Mouse (Mus musculus) intestine, postnatal 0 days (tissue): Measurements from ENCODE around the gene Ktn1. TPM values are rescaled to one million over a fixed set of nuclear protein-coding genes. Genes with fewer than 3 reads are reported as not detected.

Experiments used
- ATAC-seq: fragments of 200-750 bp; cut with Nextera tagmentation; 2 replicates; pipeline ENCODE4 v1.8.0; 2017; ENCODE audit warnings: mild to moderate bottlenecking, moderate TSS enrichment, moderate library complexity
- H3K27ac ChIP-seq: fragments of 300-500 bp; sonication (generic); 2 replicates; pipeline ENCODE4 v1.5.1; 2014; ENCODE audit warnings: mild to moderate bottlenecking, low read depth, low read length, moderate library complexity
- H3K27me3 ChIP-seq: fragments of 300-500 bp; sonication (generic); replicated peaks from 2 replicates; pipeline ENCODE4 v1.6.1; 2014; ENCODE audit warnings: low read length, mixed read lengths; ENCODE audit not compliant: control insufficient read depth, insufficient read depth
- H3K36me3 ChIP-seq: fragments of 300-500 bp; sonication (generic); 2 replicates; pipeline ENCODE4 v1.6.1; 2014; ENCODE audit warnings: mild to moderate bottlenecking, moderate library complexity; ENCODE audit not compliant: control insufficient read depth, insufficient read depth
- H3K4me1 ChIP-seq: fragments of 300-500 bp; sonication (generic); replicated peaks from 2 replicates; pipeline ENCODE4 v1.6.1; 2014; ENCODE audit warnings: antibody characterized with exemption, low read length, mixed read lengths; ENCODE audit not compliant: control insufficient read depth, insufficient read depth
- H3K4me2 ChIP-seq: fragments of 300-500 bp; sonication (generic); replicated peaks from 2 replicates; pipeline ENCODE4 v1.6.1; 2014; ENCODE audit warnings: low read depth, mild to moderate bottlenecking, moderate library complexity
- H3K4me3 ChIP-seq: fragments of 300-500 bp; sonication (generic); 2 replicates; pipeline ENCODE4 v1.5.1; 2014; ENCODE audit warnings: low read depth, low read length
- H3K9ac ChIP-seq: fragments of 300-500 bp; sonication (generic); 2 replicates; pipeline ENCODE4 v1.6.1; 2014; ENCODE audit warnings: mild to moderate bottlenecking, low read depth, low read length
- H3K9me3 ChIP-seq: fragments of 300-500 bp; sonication (generic); 2 replicates; pipeline ENCODE4 v1.6.1; 2016; ENCODE audit warnings: mixed run types; ENCODE audit not compliant: control insufficient read depth
- CTCF ChIP-seq: sonication (generic); IDR thresholded peaks from 2 replicates; pipeline ENCODE4 v1.5.1; 2016; ENCODE audit warnings: low read depth, mild to moderate bottlenecking, control low read depth, antibody characterized with exemption, moderate library complexity
- WGBS: fragments of 180-500 bp; shearing (Covaris S2); extraction: QIAGEN DNeasy Blood & Tissue Kit; methylation state at CpG from one replicate; pipeline ENCODE4 v1.1.7; 2014; 5-methylcytosine and 5-hydroxymethylcytosine counted together
- polyA plus RNA-seq: library from polyadenylated mRNA; unstranded; fragments of >200 nt; fragmentation: Nextera tagmentation; extraction: Ambion mirVana; gene quantifications from 2 replicates; pipeline ENCODE4 v1.2.1, GENCODE M21; 2015

Ktn1 gene
- polyA plus RNA-seq, 1 experiment from 2014 or later = 33.7 TPM

- 71% methylated on average over 9 of the region's 9 CpGs for WGBS
These were observed 1.3 kb upstream of the Ktn1 start for GRCm38 (mm10) chr14:47646696-47647516.

GRCm38 (mm10) chr14:47648706-47649630 is 720 bp downstream of the Ktn1 start:
- Histone ChIP-seq H3K9ac (peak overlapping the region; percentile 86), H3K4me3 (peak overlapping the region; percentile 96), H3K4me2 (peak overlapping the region; percentile 84), H3K36me3 (no peaks in the 10 kb centered on the region), H3K9me3 (no peaks in the 10 kb centered on the region), H3K27me3 (no peaks in the 10 kb centered on the region), H3K27ac (peak overlapping the region; percentile 94), H3K4me1 (no peaks in the 10 kb centered on the region)
- TF ChIP-seq CTCF = no peak
- ATAC-seq = peak; percentile 94
- under 1% methylated on average over 57 of the region's 82 CpGs for WGBS

More at GRCm38 (mm10) chr14:47646696-47647516, 1.3 kb upstream of the Ktn1 start:
- Histone ChIP-seq H3K27ac (no peak overlapping the region), H3K9ac (no peak overlapping the region), H3K36me3 (no peaks in the 10 kb centered on the region), H3K4me3 (no peak overlapping the region), H3K27me3 (no peaks in the 10 kb centered on the region), H3K4me1 (no peaks in the 10 kb centered on the region), H3K9me3 (no peaks in the 10 kb centered on the region), H3K4me2 (no peak overlapping the region)
- no peak for ATAC-seq
- no peak for TF ChIP-seq CTCF

- peak overlapping the region; percentile 94 for H3K27ac ChIP-seq
- peak overlapping the region; percentile 84 for H3K4me2 ChIP-seq
- WGBS = under 1% methylated on average over 43 of the region's 46 CpGs
- peak overlapping the region; percentile 96 for H3K4me3 ChIP-seq
- no peak for TF ChIP-seq CTCF
- H3K27me3 ChIP-seq = no peaks in the 10 kb centered on the region
- H3K36me3 ChIP-seq = no peaks in the 10 kb centered on the region
- H3K9ac ChIP-seq = peak overlapping the region; percentile 86
- H3K4me1 ChIP-seq = no peaks in the 10 kb centered on the region
- ATAC-seq = peak; percentile 76
- no peaks in the 10 kb centered on the region for H3K9me3 ChIP-seq
These were observed 1.5 kb downstream of the Ktn1 start for GRCm38 (mm10) chr14:47649631-47650337.

- H3K4me2 ChIP-seq = peak overlapping the region; percentile 84
- 21% methylated on average over 6 of the region's 6 CpGs for WGBS
- no peaks in the 10 kb centered on the region for H3K36me3 ChIP-seq
- peak overlapping the region; percentile 96 for H3K4me3 ChIP-seq
- no peaks in the 10 kb centered on the region for H3K27me3 ChIP-seq
- H3K9me3 ChIP-seq = no peaks in the 10 kb centered on the region
- H3K4me1 ChIP-seq = no peaks in the 10 kb centered on the region
- no peak for ATAC-seq
- H3K9ac ChIP-seq = peak overlapping the region; percentile 86
- TF ChIP-seq CTCF = no peak
- no peak overlapping the region for H3K27ac ChIP-seq
These were observed 2.1 kb downstream of the Ktn1 start for GRCm38 (mm10) chr14:47650338-47650720.

GRCm38 (mm10) chr14:47651272-47651671 is 3.0 kb downstream of the Ktn1 start:
- Histone ChIP-seq H3K36me3 (no peaks in the 10 kb centered on the region), H3K4me1 (no peaks in the 10 kb centered on the region), H3K4me3 (no peak overlapping the region), H3K27ac (no peak overlapping the region), H3K27me3 (no peaks in the 10 kb centered on the region), H3K9me3 (no peaks in the 10 kb centered on the region), H3K4me2 (no peak overlapping the region), H3K9ac (no peak overlapping the region)
- TF ChIP-seq CTCF = no peak
- WGBS = 82% methylated on average over 4 of the region's 4 CpGs
- ATAC-seq = no peak
